Mouse (Mus musculus) megakaryocyte, adult 5-6 weeks (primary cell): Measurements from ENCODE around the gene Ccpg1os. TPM values are rescaled to one million over a fixed set of nuclear protein-coding genes. Genes with fewer than 3 reads are reported as not detected.

Source experiments
- ATAC-seq: 2 replicates; pipeline ENCODE4 v1.8.0; 2016; ENCODE audit warnings: mild to moderate bottlenecking, inconsistent platforms; ENCODE audit not compliant: poor library complexity, severe bottlenecking
- total RNA-seq, 2 experiments: library from RNA; stranded (forward) in 1 of 2; stranded (reverse) in 1 of 2; fragments of 153-499, 151-499 nt in 1 of 2; fragments of 221-1000, 200-1000 nt in 1 of 2; gene quantifications; 2 replicates each; pipeline versions ENCODE4 v1.2.3 to v1.2.4; 2015 to 2017

Ccpg1os gene
- total RNA-seq (2015) (1.7 and 2.4 TPM in 2 replicates), total RNA-seq (2017) (1.1 and 4.9 TPM in 2 replicates)

DNA sequence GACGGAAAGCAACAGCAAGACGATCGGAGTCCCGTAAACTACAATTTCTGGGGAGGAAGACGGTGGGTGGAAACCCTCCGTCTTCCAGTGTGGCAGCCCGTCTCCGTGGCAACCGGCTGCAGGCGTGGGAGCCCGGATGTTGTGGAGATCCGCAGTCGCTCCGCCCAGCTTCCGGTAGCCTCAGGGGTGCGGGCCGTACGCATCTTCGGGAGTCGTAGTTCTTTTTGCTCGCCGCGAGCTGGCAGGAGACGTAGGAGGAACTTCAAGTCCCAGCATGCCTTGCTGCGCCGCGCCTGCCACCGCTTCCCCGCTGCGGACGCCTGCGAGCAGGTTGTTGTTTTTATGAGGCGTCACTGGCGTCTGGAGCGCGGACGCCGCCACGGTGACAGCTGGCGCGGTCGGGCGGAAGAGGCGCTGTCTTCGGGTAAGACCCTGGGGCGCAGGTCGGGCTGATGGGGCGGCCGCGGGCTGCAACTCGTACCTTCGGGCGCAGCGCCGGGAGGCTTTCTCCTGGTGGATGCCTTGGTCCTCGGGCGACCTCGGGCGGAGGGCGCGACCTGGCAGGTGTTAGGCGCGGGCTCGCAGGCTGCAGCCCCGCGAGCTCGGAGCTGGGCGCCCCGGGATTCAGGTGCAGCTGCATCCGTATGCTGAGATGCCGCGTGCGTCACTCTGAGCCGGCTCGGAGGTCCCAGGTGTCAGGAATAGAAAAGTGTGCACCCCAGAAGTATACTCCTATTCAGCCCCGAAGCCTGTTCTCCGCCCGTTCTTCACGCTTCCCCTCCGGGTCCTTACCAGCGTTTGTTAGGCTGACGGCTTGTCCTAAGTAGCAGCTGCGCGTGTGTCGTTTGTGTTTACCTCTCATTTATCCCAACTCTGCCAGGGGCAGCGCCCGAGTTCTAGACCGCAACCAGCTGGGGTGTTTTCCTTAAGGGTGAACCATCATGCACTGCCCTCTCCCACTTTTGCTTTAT, at the start of gene Ccpg1os, which contains the start of gene Ccpg1:
Gene Ccpg1os, minus strand, starts transcription at position 133 of the 971 bp plus-strand sequence.
Gene Ccpg1, plus strand, starts transcription at position 180 of the 971 bp plus-strand sequence.
- peak; percentile 98 for ATAC-seq

DNA sequence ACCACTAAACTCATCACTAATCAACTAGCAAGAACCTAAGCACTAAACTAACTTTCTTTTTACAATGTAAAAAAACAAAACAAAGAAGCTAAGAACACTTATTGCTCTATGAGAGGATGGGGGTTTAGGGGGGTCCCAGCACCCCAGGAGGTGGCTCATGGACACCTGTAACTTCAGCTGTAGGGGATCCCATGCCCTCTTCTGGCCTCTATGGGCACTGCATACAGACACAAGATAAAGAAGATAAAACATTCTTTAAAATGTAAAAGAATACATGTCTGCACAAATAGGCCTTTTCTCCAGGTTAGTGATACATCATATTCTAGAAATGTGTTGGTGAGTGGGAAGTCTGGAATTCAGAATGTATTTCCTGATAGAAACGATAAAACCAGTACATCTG, 48.2 kb upstream of the Ccpg1os start:
- ATAC-seq, result no peak

DNA sequence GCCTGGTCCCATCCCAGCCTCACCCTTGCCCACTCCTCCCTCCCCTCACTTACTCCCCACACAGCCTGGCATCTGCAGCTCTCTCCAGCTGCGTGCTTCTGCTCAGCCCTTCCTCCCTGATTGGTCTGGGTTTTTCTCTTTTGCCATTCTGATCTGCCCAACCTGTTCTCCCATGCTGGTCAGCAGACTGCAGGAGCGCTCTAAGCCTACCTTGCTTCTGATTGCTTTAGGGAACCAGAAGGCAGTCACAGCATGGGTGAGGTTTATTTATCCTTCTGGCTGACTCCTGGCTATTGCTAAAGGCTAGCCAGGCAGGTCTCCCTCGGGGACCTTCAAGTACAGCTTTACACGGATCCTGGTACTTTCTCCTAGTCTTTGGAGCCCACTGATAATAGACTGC, 46.2 kb upstream of the Ccpg1os start:
- ATAC-seq, result no peak

DNA sequence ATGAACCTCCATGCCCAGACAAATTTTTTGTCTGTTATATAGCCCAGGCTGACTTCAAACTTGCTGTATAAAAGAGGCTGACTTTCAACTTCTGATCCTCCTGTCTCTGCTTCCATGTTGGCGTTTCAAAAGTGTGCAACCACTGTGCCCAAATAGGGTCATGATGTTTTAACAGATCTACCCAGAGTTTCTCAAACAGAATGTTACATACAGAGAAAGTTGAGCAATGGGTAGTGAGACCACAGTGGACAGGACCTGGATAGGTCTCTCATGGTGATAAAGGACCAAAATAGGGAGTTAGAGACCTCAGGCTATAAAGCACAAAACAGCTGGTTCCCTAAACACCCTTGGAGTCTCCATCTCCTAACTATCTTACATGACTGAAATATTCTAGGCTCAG, 45.3 kb upstream of the Ccpg1os start:
- ATAC-seq, result peak; percentile 84

DNA sequence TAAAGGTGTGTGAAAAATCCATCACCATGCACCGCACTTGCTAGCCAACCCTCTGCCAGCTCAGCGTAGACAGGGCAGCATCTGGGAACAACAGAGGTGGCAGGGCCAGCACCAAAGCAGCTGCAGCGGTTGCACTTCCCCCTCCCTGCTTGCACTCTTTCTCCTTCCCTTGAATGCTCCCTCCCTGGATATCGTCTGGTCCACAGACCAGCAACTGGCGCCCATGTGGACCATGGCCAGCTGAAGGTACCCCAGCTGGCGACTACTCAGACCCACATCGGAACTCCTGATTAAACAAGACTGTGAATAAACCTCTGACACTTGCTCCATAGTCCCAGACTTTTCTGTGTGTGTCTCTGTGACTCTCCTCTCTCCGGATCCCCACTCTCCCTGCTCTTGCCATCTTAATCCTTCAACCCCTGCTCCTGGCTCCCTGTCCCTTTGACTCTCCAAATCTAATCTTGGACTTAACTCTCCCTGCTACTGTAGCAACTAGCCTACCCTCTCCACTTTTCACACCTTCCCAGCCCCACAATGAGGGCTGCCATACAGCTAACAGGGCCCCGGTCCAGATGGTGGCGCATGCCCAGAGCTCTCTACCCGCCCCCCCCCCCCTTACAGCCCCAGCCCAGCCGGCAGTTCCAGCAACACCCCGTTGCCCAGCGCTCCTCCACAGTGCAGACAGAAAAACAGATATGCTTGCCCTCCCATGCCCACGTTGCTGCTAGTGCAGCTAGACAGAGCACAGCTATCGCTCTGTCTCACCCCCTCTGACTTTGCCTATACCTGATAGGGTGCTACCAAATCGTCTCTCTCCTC, 40.8 kb upstream of the Ccpg1os start:
- ATAC-seq, result no peak

DNA sequence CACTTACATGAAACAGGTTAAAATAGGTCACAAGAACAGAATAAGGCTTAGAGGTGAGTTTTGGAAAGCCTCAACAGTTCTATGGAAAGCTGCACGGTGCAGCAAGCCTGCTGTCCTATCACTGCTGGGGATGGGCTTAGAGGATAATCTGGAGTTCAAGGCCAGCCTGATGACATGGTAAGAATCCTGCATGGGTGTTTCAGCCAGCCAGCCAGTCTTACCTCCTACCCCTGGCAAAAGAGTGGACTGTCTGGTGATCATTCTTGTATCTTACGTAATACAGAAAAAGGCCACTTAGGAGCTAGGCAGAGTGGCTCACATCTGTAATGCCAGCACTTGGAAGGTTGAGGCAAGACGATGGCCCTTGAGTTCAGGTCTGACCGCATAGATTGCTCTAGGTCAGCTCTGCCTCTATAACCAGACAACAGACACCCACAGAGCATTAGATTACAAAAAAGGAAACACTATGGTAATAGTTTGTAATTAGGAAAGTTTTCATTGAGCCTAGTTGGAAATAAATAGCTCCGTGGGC, 35.5 kb upstream of the Ccpg1os start:
- no peak for ATAC-seq

DNA sequence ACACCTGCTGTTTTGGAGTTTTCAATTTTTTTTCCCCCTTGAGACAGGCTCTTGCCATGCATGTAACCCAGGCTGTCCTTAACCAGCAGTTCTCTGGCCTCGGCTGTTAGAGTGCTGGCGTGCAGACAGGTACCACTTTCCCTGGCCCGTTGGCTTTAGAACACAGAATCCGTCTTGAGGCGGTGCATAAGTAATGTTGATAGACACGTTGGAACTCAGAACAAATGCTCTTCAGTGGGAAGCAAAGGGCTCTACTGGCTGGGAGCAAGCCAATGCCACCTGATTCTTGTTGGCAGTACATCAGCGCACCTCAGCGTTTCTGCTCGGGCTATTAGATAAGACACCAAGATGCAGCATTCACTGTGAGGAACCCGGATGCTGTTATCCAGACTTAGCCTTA, 34.7 kb upstream of the Ccpg1os start:
- ATAC-seq, result no peak

DNA sequence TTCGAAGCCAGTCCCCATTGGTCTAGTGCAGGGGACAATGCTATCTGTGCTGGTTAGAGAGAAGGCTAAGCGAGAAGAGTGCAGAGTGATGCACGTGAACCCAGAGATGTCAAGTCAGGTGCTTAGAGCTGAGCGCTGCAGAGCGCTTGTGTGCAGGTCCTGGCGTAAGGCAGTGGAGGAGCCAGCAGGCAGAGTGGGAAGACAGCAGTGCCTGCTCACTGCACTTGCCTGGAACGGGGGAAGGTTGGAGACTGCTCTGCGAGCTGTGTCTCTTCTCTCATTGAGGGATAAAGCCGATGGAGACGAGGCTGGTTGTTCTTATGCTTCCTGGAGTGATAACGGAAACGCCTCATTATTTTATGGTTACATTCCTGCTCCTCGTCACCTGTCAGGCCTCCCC, 29.5 kb upstream of the Ccpg1os start:
- ATAC-seq, result no peak

DNA sequence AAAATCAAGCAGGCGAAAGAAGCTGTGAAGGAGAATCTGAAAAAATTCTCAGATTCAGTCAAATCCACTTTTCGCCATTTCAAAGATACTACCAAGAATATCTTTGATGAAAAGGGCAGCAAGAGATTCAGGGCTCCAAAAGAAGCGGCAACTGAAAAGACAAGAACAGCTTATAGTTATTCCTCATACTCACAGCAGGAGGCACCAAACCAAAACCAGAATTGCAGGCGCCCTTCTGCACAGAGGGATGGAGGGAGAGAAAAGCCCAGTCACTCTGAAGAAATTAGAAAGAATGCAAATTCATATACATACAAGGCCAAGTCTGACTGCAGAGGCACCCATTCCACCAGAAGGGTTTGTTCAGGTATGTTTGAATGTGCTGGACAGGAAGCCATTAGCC, 27.4 kb upstream of the Ccpg1os start:
- ATAC-seq, result no peak

DNA sequence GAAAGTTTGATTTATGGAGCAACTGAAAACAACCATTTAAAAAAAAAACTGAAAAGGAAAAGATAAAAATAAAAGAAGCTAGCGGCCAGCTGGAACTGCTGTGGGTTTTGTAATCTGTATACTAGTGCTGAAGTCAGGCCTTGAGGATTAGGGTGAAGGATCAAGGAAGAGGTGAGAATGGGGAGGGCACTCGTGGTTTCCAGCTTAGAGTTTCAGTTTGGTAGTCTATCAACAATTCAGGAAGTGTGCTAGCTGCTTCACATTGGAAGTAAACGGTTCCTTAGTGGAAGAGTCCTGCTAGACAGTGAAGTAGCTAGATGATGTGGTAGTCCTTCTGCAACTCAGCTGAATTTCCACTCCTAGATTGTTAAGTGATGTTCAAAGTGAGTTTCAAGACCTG, 23.2 kb upstream of the Ccpg1os start:
- ATAC-seq, result peak; percentile 15; the same call in 1 of the 2 replicates

DNA sequence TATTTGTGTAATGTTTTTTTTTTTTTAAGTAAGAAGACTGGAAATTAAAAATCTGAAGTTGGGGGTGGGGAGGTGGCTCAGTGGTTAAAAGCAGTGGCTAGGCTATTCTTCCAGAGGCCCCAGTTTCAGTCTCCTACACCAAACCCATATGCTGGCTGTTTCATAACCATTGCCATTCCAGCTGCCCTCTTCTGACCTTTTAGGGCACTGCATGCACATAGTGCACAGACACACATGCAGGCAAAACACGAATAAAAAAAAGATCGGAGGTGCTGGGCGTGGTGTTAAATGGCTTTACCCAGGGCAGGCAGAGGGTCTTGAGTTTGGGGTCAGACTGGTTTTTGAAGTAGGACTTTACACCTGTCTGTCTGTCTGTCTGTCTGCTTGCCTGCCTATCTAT, 21.0 kb upstream of the Ccpg1os start:
- 0 out of 2 replicates have a peak, but pooled peaks have one; percentile 37 for ATAC-seq

DNA sequence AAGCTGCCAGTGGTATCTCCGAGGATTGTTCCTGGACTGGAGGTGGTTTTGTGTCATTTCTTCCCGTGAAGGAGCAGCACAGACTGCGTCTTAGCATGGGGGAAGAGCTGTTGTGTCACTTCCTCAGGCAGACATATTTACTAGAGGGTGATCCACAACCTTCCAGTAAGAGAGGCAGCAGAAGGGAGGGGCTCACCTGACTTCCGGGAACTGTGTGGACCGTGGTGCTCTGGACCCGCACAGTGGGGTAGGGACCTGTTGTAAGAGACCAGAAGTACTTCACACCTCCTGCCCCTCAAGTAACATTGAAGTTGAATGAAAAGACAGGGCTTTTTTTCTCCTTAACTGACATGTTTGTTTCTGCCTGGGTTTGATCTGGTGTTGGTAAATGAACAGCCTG, 19.9 kb upstream of the Ccpg1os start:
- 0 out of 2 replicates have a peak, but pooled peaks have one; percentile 35 for ATAC-seq

DNA sequence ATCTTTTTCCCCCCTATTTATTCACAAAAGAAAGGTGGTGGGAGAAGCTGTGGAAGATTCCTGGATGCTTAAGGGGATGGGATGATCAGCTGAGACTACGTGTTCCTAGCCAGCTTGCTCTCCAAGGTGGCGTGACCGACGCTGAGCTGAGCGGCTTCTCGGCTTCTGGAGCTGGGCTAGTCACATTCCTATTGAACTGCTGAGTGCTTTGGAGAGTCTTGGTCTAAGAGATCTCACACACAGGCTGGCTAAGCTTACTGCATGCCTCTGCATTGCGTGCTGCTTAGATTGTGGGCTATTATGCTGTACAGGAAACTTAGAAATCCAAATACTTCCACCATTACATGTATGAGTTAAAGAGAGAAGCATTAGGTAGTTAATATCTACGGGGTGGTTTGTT, 18.9 kb upstream of the Ccpg1os start:
- ATAC-seq, result no peak

DNA sequence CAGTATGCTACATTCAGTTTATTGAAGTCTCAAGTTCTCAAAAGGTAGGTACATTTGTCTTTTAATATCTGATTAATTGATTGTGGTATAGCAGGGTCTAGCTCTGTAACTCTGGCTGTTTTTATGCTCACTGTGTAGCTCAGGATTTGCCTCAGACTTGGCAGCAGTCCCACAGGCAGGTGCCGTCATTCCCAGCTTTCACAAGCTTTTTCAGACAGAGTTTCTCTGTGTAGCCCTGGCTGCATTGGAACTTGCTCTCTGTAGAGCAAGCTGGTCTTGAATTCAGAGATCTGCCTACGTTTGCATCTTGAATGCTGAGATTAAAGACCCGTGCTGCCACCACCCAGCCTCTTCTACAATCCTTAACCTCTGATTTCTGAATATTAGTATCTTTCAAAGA, 17.0 kb upstream of the Ccpg1os start:
- no peak for ATAC-seq

DNA sequence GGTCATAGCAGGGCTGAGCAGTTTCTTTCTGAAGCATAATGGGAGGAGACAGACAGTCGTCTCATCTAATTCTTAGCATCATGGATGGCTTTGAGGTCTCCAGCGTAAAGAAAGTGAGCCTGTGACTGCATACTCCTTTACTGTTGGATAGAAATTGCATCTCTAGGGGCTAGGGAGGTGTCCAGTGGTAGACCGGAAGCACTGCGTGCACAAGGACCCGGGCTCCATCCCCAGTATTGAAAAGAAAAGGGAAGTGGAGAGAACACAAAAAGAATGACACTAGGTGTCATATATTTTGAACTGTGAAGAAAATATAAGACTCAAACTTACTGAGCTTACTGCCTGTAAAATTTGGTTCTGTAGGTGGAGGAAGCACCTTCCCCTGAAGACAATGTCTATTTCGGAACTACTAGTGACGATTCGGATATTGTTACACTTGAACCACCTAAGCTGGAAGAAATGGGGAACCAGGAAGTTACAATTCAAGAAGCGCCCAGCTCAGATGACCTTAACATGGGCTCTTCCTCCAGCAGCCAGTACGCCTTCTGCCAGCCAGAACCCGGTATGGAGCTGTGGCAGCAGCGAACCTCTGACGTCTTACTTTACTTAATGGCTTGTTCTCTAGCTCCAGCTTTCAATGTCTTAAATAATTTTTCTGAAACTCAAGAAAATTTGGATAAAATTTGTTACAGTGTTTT, 16.3 kb upstream of the Ccpg1os start:
- peak; percentile 78 for ATAC-seq

DNA sequence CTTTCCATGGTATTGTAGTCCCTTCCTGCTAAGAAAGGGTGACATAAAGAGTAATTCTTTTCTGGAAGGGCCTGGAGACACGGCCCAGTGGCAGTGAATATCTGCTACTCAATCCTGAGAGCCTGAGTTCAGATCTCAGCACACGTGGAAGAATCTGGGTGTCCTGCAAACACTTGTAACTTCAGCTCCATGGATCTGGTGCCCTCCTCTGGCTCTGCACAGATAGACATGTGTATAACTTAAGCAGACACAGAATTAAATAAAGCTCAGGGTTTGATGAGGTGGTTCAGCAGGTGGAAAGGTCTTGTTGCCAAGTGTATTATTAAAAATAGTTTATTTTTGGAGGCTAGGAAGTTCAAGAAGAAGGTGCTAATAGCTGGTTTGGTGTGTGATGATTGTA, 15.3 kb upstream of the Ccpg1os start:
- no peak for ATAC-seq

DNA sequence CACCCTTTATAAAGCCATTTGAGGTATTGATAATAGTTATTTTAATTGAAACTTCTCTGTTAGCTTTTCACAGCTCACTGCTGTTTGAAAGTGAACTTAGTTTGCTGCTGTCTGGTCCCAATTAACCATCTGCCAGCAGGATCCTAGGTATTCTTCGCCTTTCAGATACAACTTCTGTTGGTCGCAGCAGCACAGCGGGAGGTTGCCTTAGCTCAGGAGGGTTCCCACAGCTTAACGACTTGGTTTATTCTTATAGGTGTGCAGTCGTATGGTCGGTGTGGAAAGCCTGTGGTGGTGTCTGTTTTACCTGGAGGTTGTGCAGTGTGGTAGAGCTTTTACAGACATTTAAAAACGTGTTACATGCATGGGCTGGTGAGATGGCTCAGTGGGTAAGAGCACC, 11.6 kb upstream of the Ccpg1os start:
- no peak for ATAC-seq

DNA sequence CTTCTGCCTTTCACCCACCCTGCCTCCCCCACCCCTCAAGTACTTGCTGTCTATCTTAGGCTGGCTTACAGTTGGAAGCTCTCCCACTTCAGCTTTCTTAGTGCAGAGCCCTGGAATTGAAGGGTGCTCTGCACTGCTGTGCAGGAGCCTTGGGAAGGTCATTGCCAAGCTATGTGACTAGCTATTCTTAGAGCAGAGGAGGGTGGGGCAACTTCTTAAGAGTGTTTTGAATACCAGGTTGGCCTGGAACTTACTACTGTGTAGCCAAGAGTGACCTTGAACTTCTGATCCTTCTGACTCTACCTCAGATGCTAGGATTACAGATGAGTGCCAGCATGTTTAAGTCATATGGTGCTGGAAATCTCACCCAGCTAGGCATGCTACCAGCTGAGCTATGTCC, 11.0 kb upstream of the Ccpg1os start:
- no peak for ATAC-seq

DNA sequence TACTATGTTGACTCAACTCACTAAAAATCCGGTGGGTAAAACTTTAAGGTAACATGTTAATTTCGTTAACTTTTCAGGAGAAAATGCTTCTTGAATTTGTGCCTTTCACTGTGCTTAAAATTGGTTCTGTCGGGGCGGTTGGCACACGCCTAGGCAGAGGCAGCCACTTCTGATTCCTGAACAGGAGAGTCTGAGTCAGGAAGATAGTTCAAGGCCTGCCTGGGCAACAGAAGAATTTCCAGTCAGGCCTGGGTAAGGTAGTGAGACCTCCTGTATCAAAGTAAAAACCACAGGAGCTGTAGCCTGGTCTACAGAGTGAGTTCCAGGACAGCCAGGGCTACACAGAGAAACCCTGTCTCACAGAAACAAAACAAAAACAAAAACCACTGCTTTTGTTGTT, 7.4 kb upstream of the Ccpg1os start:
- ATAC-seq, result no peak

DNA sequence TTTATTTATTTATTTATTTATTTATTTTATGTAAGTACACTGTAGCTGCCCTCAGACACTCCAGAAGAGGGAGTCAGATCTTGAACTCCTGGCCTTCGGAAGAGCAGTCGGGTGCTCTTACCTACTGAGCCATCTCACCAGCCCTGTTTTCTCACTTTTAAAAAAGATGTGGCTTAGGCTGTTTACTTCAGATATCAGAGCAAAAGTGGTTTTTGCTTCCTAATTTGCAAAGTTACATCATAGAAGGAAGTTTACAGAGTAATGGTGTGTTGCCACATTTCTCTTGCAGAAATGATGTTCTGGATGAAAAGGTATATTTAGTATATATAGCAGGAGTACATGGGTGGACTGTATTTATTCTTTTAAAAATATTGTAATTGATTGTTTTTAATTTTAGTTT, 6.2 kb upstream of the Ccpg1os start:
- peak; percentile 82 for ATAC-seq

DNA sequence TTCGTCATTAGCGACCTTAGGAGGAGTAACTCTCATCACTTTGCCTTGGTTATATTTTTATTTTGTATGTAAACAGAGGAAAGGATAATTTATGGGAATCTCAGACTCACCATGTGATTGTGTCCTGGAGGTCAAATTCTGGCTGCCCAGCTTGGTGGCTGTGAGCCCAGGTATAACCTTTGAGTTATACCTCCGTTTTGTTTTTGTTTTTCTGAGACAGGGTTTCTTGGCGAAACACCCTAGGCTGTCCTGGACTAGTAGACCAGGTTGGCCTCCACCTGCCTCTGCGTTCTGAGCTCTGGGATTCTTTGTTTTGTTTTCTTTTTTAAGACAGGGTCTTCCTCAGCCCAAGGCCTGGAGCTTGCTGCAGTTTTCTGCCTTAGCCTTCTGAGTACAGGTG, 3.5 kb upstream of the Ccpg1os start:
- ATAC-seq, result no peak
